Mouse (Mus musculus): ENCODE results near the gene Igfbpl1. TPM values are rescaled to one million over a fixed set of nuclear protein-coding genes. Genes with fewer than 3 reads are reported as not detected.

Igfbpl1 gene
- total RNA-seq, 1 experiment, result 4.1 TPM

GRCm38 (mm10) chr4:45765565-45766201 lies 61.0 kb downstream of the Igfbpl1 start:
- no peak for DNase-seq (ENCODE audit: low read depth, low spot score)
- Histone ChIP-seq H3K4me1 (ENCODE audit: control insufficient read depth in 2 of 2, insufficient read depth in 2 of 2, low read length in 2 of 2, poor library complexity in 1 of 2) (peaks cover 22 to 68% of the 10 kb centered on the region in 2 experiments), H3K9ac (ENCODE audit: insufficient read depth, low read depth, low read length, poor library complexity, severe bottlenecking) (peak overlapping the region; percentile 28; the same call in 1 of the 2 replicates), H3K9me3 (ENCODE audit: control insufficient read depth, insufficient read depth, low read depth, low read length) (no peaks in the 10 kb centered on the region), H3K36me3 (ENCODE audit: control insufficient read depth, insufficient read depth, low read length, poor library complexity, severe bottlenecking) (no peaks in the 10 kb centered on the region), H3K27ac (ENCODE audit: insufficient read depth, low read depth, low read length, poor library complexity, severe bottlenecking) (no peak overlapping the region; the same call in 1 of the 2 replicates), H3K4me3 (ENCODE audit: insufficient read depth in 1 of 2, low read depth in 1 of 2, low read length in 2 of 2, poor library complexity in 1 of 2, severe bottlenecking in 1 of 2) (no peak overlapping the region; a peak in 1 of 4 replicates)
- in situ Hi-C loops (cut with MboI; ENCODE audit: low sequenced_read_pairs in 2 of 2, unreplicated experiment in 2 of 2), result loop anchor here in 1 of 2 experiments (10.0 kb wide), 1 partner anchor 351 kb away; no protein-coding TSS in a partner anchor
- TF ChIP-seq ZNF384 (IDR thresholded peaks at IDR 0.05; ENCODE audit: low read depth, low read length), result no peak
- no peak for TF ChIP-seq ZC3H11A (IDR thresholded peaks at IDR 0.05; ENCODE audit: borderline replicate concordance, low read depth, low read length)
- TF ChIP-seq CHD2 (IDR thresholded peaks at IDR 0.05; ENCODE audit: low read depth, low read length), result no peak
- TF ChIP-seq HCFC1 (IDR thresholded peaks at IDR 0.05; ENCODE audit: borderline replicate concordance, insufficient read depth, low read length), result no peak
- TF ChIP-seq MAFK (IDR thresholded peaks at IDR 0.05; ENCODE audit: insufficient read depth, low read depth, low read length), result no peak

DNA sequence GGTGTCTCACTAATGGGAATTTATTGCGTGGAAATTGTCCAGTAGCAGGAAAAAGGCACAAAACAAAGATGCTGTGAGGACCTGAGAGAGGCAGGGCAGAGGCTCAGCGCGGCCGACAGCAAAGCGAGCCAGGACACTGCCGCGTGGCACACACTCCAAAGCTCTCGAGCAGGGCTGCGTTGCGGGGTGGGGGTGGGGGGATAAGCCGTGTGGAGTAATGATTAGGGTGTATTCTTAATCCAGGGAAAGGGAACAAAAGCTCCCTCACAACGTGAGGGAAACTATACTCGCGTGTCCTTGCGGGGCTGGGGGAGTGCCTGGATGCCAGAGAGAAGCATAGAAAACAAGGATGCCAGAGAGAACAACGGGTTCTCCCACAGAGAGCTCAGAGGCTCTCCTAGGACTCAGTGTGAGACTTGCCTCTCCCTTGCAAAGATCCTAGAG lies 61.6 kb downstream of the Igfbpl1 start:
- in situ Hi-C loops (cut with MboI; ENCODE audit: low sequenced_read_pairs in 2 of 2, unreplicated experiment in 2 of 2), result loop anchor here in 1 of 2 experiments (10.0 kb wide), 1 partner anchor 350 kb away; no protein-coding TSS in a partner anchor
- Histone ChIP-seq H3K36me3 (ENCODE audit: control insufficient read depth, insufficient read depth, low read length, poor library complexity, severe bottlenecking) (no peaks in the 10 kb centered on the region), H3K4me3 (ENCODE audit: insufficient read depth in 1 of 2, low read depth in 1 of 2, low read length in 2 of 2, poor library complexity in 1 of 2, severe bottlenecking in 1 of 2) (peak overlapping the region; percentile 4; a peak in 1 of 4 replicates), H3K9ac (ENCODE audit: insufficient read depth, low read depth, low read length, poor library complexity, severe bottlenecking) (peak overlapping the region; percentile 28; the same call in 1 of the 2 replicates), H3K27ac (ENCODE audit: insufficient read depth, low read depth, low read length, poor library complexity, severe bottlenecking) (no peak overlapping the region; the same call in 1 of the 2 replicates), H3K9me3 (ENCODE audit: control insufficient read depth, insufficient read depth, low read depth, low read length) (no peaks in the 10 kb centered on the region), H3K4me1 (ENCODE audit: control insufficient read depth in 2 of 2, insufficient read depth in 2 of 2, low read length in 2 of 2, poor library complexity in 1 of 2) (peaks cover 19 to 63% of the 10 kb centered on the region in 2 experiments)
- DNase-seq (ENCODE audit: low read depth, low spot score), result no peak
- no peak for TF ChIP-seq HCFC1 (IDR thresholded peaks at IDR 0.05; ENCODE audit: borderline replicate concordance, insufficient read depth, low read length)
- no peak for TF ChIP-seq ZNF384 (IDR thresholded peaks at IDR 0.05; ENCODE audit: low read depth, low read length)
- TF ChIP-seq MAFK (IDR thresholded peaks at IDR 0.05; ENCODE audit: insufficient read depth, low read depth, low read length), result no peak
- no peak for TF ChIP-seq CHD2 (IDR thresholded peaks at IDR 0.05; ENCODE audit: low read depth, low read length)
- no peak for TF ChIP-seq ZC3H11A (IDR thresholded peaks at IDR 0.05; ENCODE audit: borderline replicate concordance, low read depth, low read length)

DNA sequence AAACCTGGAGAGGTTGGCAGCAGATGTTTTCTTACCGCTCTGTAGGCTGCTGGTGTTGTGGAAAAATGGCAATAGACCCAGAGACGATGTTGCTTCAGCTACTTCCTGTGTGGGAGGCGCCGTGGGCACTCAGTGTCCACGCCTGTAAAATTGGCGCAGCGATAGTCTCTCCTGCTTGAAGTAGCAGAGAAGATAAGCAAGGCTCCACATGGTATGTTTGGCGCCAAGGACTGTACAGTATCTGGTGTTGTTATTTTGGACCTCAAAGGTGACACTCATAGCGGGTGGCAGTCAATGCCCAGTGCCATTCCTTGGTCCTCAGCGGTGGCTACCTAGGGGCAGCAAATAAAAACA lies 62.6 kb downstream of the Igfbpl1 start:
- Histone ChIP-seq H3K36me3 (ENCODE audit: control insufficient read depth, insufficient read depth, low read length, poor library complexity, severe bottlenecking) (no peaks in the 10 kb centered on the region), H3K9me3 (ENCODE audit: control insufficient read depth, insufficient read depth, low read depth, low read length) (no peaks in the 10 kb centered on the region), H3K27ac (ENCODE audit: insufficient read depth, low read depth, low read length, poor library complexity, severe bottlenecking) (peak overlapping the region; percentile 83; the same call in 1 of the 2 replicates), H3K9ac (ENCODE audit: insufficient read depth, low read depth, low read length, poor library complexity, severe bottlenecking) (peak overlapping the region; percentile 7; the same call in 1 of the 2 replicates), H3K4me3 (ENCODE audit: insufficient read depth in 1 of 2, low read depth in 1 of 2, low read length in 2 of 2, poor library complexity in 1 of 2, severe bottlenecking in 1 of 2) (peak overlapping the region; percentile 33 to 35; a peak in 3 of 4 replicates), H3K4me1 (ENCODE audit: control insufficient read depth in 2 of 2, insufficient read depth in 2 of 2, low read length in 2 of 2, poor library complexity in 1 of 2) (peaks cover 14 to 65% of the 10 kb centered on the region in 2 experiments)
- TF ChIP-seq ZNF384 (IDR thresholded peaks at IDR 0.05; ENCODE audit: low read depth, low read length) (no peak), MAFK (IDR thresholded peaks at IDR 0.05; ENCODE audit: insufficient read depth, low read depth, low read length) (no peak), ZC3H11A (IDR thresholded peaks at IDR 0.05; ENCODE audit: borderline replicate concordance, low read depth, low read length) (no peak), CHD2 (IDR thresholded peaks at IDR 0.05; ENCODE audit: low read depth, low read length) (no peak), HCFC1 (IDR thresholded peaks at IDR 0.05; ENCODE audit: borderline replicate concordance, insufficient read depth, low read length) (no peak)
- in situ Hi-C loops (cut with MboI; ENCODE audit: low sequenced_read_pairs in 2 of 2, unreplicated experiment in 2 of 2), result loop anchor here in 1 of 2 experiments (10.0 kb wide), 1 partner anchor 349 kb away; no protein-coding TSS in a partner anchor
- no peak for DNase-seq (ENCODE audit: low read depth, low spot score)

- Histone ChIP-seq H3K9me3 (ENCODE audit: control insufficient read depth, insufficient read depth, low read depth, low read length) (no peaks in the 10 kb centered on the region), H3K9ac (ENCODE audit: insufficient read depth, low read depth, low read length, poor library complexity, severe bottlenecking) (peak overlapping the region; percentile 49; the same call in 1 of the 2 replicates), H3K4me1 (ENCODE audit: control insufficient read depth in 2 of 2, insufficient read depth in 2 of 2, low read length in 2 of 2, poor library complexity in 1 of 2) (peaks cover 10 to 64% of the 10 kb centered on the region in 2 experiments), H3K4me3 (ENCODE audit: insufficient read depth in 1 of 2, low read depth in 1 of 2, low read length in 2 of 2, poor library complexity in 1 of 2, severe bottlenecking in 1 of 2) (peak overlapping the region; percentile 33 to 35), H3K27ac (ENCODE audit: insufficient read depth, low read depth, low read length, poor library complexity, severe bottlenecking) (peak overlapping the region; percentile 83), H3K36me3 (ENCODE audit: control insufficient read depth, insufficient read depth, low read length, poor library complexity, severe bottlenecking) (no peaks in the 10 kb centered on the region)
- TF ChIP-seq ZC3H11A (IDR thresholded peaks at IDR 0.05; ENCODE audit: borderline replicate concordance, low read depth, low read length) (no peak), MAFK (IDR thresholded peaks at IDR 0.05; ENCODE audit: insufficient read depth, low read depth, low read length) (0 out of 2 replicates have a peak, but pooled peaks have one; percentile 18)
- in situ Hi-C loops (cut with MboI; ENCODE audit: low sequenced_read_pairs in 2 of 2, unreplicated experiment in 2 of 2), result loop anchor here in 1 of 2 experiments (10.0 kb wide), 1 partner anchor 349 kb away; no protein-coding TSS in a partner anchor
- DNase-seq (ENCODE audit: low read depth, low spot score), result peak; percentile 67
Measured at GRCm38 (mm10) chr4:45763288-45764140, 63.2 kb downstream of the Igfbpl1 start.
